In genomic region chr13:98588951-98589501, GRCm38 (mm10) we compare ENCODE assay signal across 8 mouse cellular contexts. TPM values are rescaled to one million over a fixed set of nuclear protein-coding genes. Genes with fewer than 3 reads are reported as not detected.
DNase-seq lines count a peak whose midpoint lies in the region; ATAC-seq and TF ChIP-seq lines count a peak whose summit lies in the region.

No protein-coding gene starts in this region.

- 2% methylated on average over 26 of the region's 35 CpGs for WGBS in embryonic facial prominence, embryonic 14.5 days
- WGBS in heart, embryonic 10.5 days, result 2% methylated on average over 35 of the region's 35 CpGs
- WGBS in midbrain, postnatal 0 days, result 1% methylated on average over 35 of the region's 35 CpGs

- TF ChIP-seq CTCF in midbrain, postnatal 0 days (IDR thresholded peaks at IDR 0.05), result peak; percentile 91

- peak overlapping the region; percentile 41; the same call in 1 of the 2 replicates for H3K27ac ChIP-seq in embryonic facial prominence, embryonic 14.5 days (replicated peaks; ENCODE audit: low read depth, low read length)
- H3K27ac ChIP-seq in heart, embryonic 10.5 days, result peak overlapping the region; percentile 74
- no peak overlapping the region for H3K27ac ChIP-seq in midbrain, postnatal 0 days (ENCODE audit: low read depth, low read length)

- ATAC-seq in CD4-positive, CD25-positive, alpha-beta regulatory T cell, adult 4 months, result no peak
- peak; percentile 87 for ATAC-seq in embryonic facial prominence, embryonic 14.5 days (ENCODE audit: low read depth)
- peak; percentile 65 for ATAC-seq in midbrain, postnatal 0 days (ENCODE audit: low FRiP score)

- H3K4me3 ChIP-seq in embryonic facial prominence, embryonic 14.5 days (ENCODE audit: low read depth, low read length), result peak overlapping the region; percentile 50
- H3K4me3 ChIP-seq in heart, embryonic 10.5 days, result peak overlapping the region; percentile 61
- peak overlapping the region; percentile 40 for H3K4me3 ChIP-seq in midbrain, postnatal 0 days (ENCODE audit: low read depth, low read length)

- peak overlapping the region; percentile 60 for H3K9ac ChIP-seq in embryonic facial prominence, embryonic 14.5 days (ENCODE audit: low read depth, low read length)
- 0 out of 2 replicates have a peak overlapping the region, but pooled peaks have one; percentile 39 for H3K9ac ChIP-seq in midbrain, postnatal 0 days (replicated peaks; ENCODE audit: low read length, poor library complexity, severe bottlenecking)

- H3K36me3 ChIP-seq in embryonic facial prominence, embryonic 14.5 days (ENCODE audit: control insufficient read depth, insufficient read depth, low read length), result no peaks in the 10 kb centered on the region
- no peaks in the 10 kb centered on the region for H3K36me3 ChIP-seq in heart, embryonic 10.5 days
- no peaks in the 10 kb centered on the region for H3K36me3 ChIP-seq in midbrain, postnatal 0 days (ENCODE audit: insufficient read depth, low read length)

- H3K4me2 ChIP-seq in embryonic facial prominence, embryonic 14.5 days (ENCODE audit: low read depth, low read length), result peak overlapping the region; percentile 91
- H3K4me2 ChIP-seq in midbrain, postnatal 0 days (ENCODE audit: low read depth, low read length, poor library complexity, severe bottlenecking), result peak overlapping the region; percentile 72

- no peaks in the 10 kb centered on the region for H3K9me3 ChIP-seq in embryonic facial prominence, embryonic 14.5 days (ENCODE audit: control insufficient read depth, low read length)
- no peaks in the 10 kb centered on the region for H3K9me3 ChIP-seq in heart, embryonic 10.5 days
- H3K9me3 ChIP-seq in midbrain, postnatal 0 days (ENCODE audit: low read length), result no peaks in the 10 kb centered on the region

- H3K27me3 ChIP-seq in embryonic facial prominence, embryonic 14.5 days (replicated peaks; ENCODE audit: control insufficient read depth, insufficient read depth, low read length), result peaks cover 27% of the 10 kb centered on the region
- H3K27me3 ChIP-seq in heart, embryonic 10.5 days (ENCODE audit: insufficient read depth, poor library complexity, severe bottlenecking), result peaks cover 52% of the 10 kb centered on the region
- peaks cover 49% of the 10 kb centered on the region for H3K27me3 ChIP-seq in midbrain, postnatal 0 days (ENCODE audit: insufficient read depth, low read length)

- peaks cover 25% of the 10 kb centered on the region; the same call in 1 of the 2 replicates for H3K4me1 ChIP-seq in embryonic facial prominence, embryonic 14.5 days (ENCODE audit: control insufficient read depth, insufficient read depth, low read length)
- H3K4me1 ChIP-seq in heart, embryonic 10.5 days, result peaks cover 42% of the 10 kb centered on the region
- 0 out of 2 replicates have a peak, but pooled peaks cover 5% of the 10 kb centered on the region for H3K4me1 ChIP-seq in midbrain, postnatal 0 days (ENCODE audit: insufficient read depth, low read length)

- peak; percentile 61 for DNase-seq in CD4-positive, CD25-positive, alpha-beta regulatory T cell, adult 2 months (ENCODE audit: low read depth, low spot score)
- peak; percentile 84 for DNase-seq in embryonic facial prominence, embryonic 14.5 days (ENCODE audit: low spot score)
- peak; percentile 95 for DNase-seq in heart, embryonic 10.5 days (ENCODE audit: low spot score)
- DNase-seq in kidney, adult 9 months, result peak; percentile 84
- DNase-seq in liver, result peak; percentile 75
- DNase-seq in midbrain, postnatal 0 days (ENCODE audit: low spot score), result peak; percentile 78
- peak; percentile 21 to 66 for DNase-seq in spleen, postnatal 10 days (ENCODE audit: low spot score in 2 of 2)

RNA-seq across cellular contexts. Expression of gene Tmem174, which starts 48.2 kb away (rescaled TPM):
- not detected for polyA plus RNA-seq in CD4-positive, CD25-positive, alpha-beta regulatory T cell, adult 4 months (2017; shearing (Covaris generic))
- not detected in 2 replicates for polyA plus RNA-seq in embryonic facial prominence, embryonic 14.5 days (2014; fragmentation: Nextera tagmentation; extraction: Ambion mirVana)
- polyA plus RNA-seq in heart, embryonic 10.5 days (2016; fragmentation: Nextera tagmentation; extraction: Ambion mirVana), result 0.05 TPM in 1 of 2 replicates, not detected in the other
- total RNA-seq in midbrain, postnatal 0 days (2014; rRNA removed), result not detected in 2 replicates
- not detected in 2 replicates for polyA plus RNA-seq in midbrain, postnatal 0 days (2015; fragmentation: Nextera tagmentation; extraction: Ambion mirVana)

Comparison
In these comparisons a context has a peak if more than half of its experiments do, and no peak if none do; other contexts are left out.
1. DNase-seq: peak in every context shown above with its lines; median percentile 95 in heart, embryonic 10.5 days; 84 in embryonic facial prominence, embryonic 14.5 days; 84 in kidney, adult 9 months; 78 in midbrain, postnatal 0 days; 75 in liver; 61 in CD4-positive, CD25-positive, alpha-beta regulatory T cell, adult 2 months; 44 in spleen, postnatal 10 days.